Mouse (Mus musculus): ENCODE data around the gene Hecw1.
"Not testable (repeated sequence)": the region's sequence is repeated elsewhere in the genome, so short reads cannot be mapped to it uniquely, and the experiment has no call there.

Hecw1 gene

GRCm38 (mm10) chr13:14374470-14374869 lies 148.6 kb downstream of the Hecw1 start:
- no peak for DNase-seq (ENCODE audit: low read depth, low spot score)

- no peak for DNase-seq (ENCODE audit: low read depth, low spot score)
Observed at GRCm38 (mm10) chr13:14365546-14365945, 157.5 kb downstream of the Hecw1 start.

- no peak for DNase-seq (ENCODE audit: low read depth, low spot score)
Observed at GRCm38 (mm10) chr13:14327252-14327651, 195.8 kb downstream of the Hecw1 start.

- DNase-seq (ENCODE audit: low read depth, low spot score): peak; percentile 5
Observed at GRCm38 (mm10) chr13:14306617-14307016, 216.4 kb downstream of the Hecw1 start.

- DNase-seq (ENCODE audit: low read depth, low spot score): no peak
Observed at GRCm38 (mm10) chr13:14304103-14304502, 218.9 kb downstream of the Hecw1 start.

- no peak for DNase-seq (ENCODE audit: low read depth, low spot score)
Observed at GRCm38 (mm10) chr13:14302921-14303320, 220.1 kb downstream of the Hecw1 start.

GRCm38 (mm10) chr13:14290016-14290415 lies 233.0 kb downstream of the Hecw1 start:
- no peak for DNase-seq (ENCODE audit: low read depth, low spot score)

GRCm38 (mm10) chr13:14271476-14271875 lies 251.6 kb downstream of the Hecw1 start:
- DNase-seq (ENCODE audit: low read depth, low spot score): no peak

- DNase-seq (ENCODE audit: low read depth, low spot score): not testable (repeated sequence)
Observed at GRCm38 (mm10) chr13:14260939-14261338, 262.1 kb downstream of the Hecw1 start.

GRCm38 (mm10) chr13:14245946-14246345 lies 277.1 kb downstream of the Hecw1 start:
- peak; percentile 7 for DNase-seq (ENCODE audit: low read depth, low spot score)

- no peak for DNase-seq (ENCODE audit: low read depth, low spot score)
Observed at GRCm38 (mm10) chr13:14179669-14180068, 343.4 kb downstream of the Hecw1 start.

GRCm38 (mm10) chr13:14177989-14178388 lies 345.0 kb downstream of the Hecw1 start:
- peak; percentile 24 for DNase-seq (ENCODE audit: low read depth, low spot score)
